Mouse (Mus musculus) limb, embryonic 13.5 days (tissue): ENCODE results near the gene Eef1e1. TPM values are rescaled to one million over a fixed set of nuclear protein-coding genes. Genes with fewer than 3 reads are reported as not detected.
"Not testable (repeated sequence)": the region's sequence is repeated elsewhere in the genome, so short reads cannot be mapped to it uniquely, and the experiment has no call there.

ENCODE experiments used
- ATAC-seq: fragments of 200-750 bp; cut with Nextera tagmentation; 2 replicates; pipeline ENCODE4 v1.8.0; 2017; ENCODE audit warnings: low read depth, moderate number of reproducible peaks, moderate TSS enrichment; ENCODE audit not compliant: low FRiP score
- H3K27ac ChIP-seq: fragments of 300-500 bp; sonication (generic); 2 replicates; pipeline ENCODE4 v1.5.1; 2015; ENCODE audit warnings: inconsistent platforms, mild to moderate bottlenecking, moderate library complexity
- H3K27me3 ChIP-seq: fragments of 300-500 bp; sonication (generic); 2 replicates; pipeline ENCODE4 v1.6.1; 2015; ENCODE audit warnings: mild to moderate bottlenecking, inconsistent platforms
- H3K36me3 ChIP-seq: fragments of 300-500 bp; sonication (generic); 2 replicates; pipeline ENCODE4 v1.6.1; 2015; ENCODE audit warnings: inconsistent platforms, mild to moderate bottlenecking, moderate library complexity
- H3K4me1 ChIP-seq: fragments of 300-500 bp; sonication (generic); 2 replicates; pipeline ENCODE4 v1.6.1; 2015; ENCODE audit warnings: inconsistent platforms
- H3K4me2 ChIP-seq: fragments of 300-500 bp; sonication (generic); replicated peaks from 2 replicates; pipeline ENCODE4 v1.6.1; 2015; ENCODE audit warnings: inconsistent platforms, mild to moderate bottlenecking, moderate library complexity
- H3K4me3 ChIP-seq: fragments of 300-500 bp; sonication (generic); 2 replicates; pipeline ENCODE4 v1.5.1; 2015; ENCODE audit warnings: moderate library complexity, mild to moderate bottlenecking, inconsistent platforms
- H3K9ac ChIP-seq: fragments of 300-500 bp; sonication (generic); 2 replicates; pipeline ENCODE4 v1.6.1; 2015; ENCODE audit warnings: mild to moderate bottlenecking, inconsistent platforms
- H3K9me3 ChIP-seq: fragments of 300-500 bp; sonication (generic); 2 replicates; pipeline ENCODE4 v1.6.1; 2016; ENCODE audit warnings: inconsistent platforms
- WGBS: fragments of 180-500 bp; shearing (Covaris S2); methylation state at CpG from one replicate; pipeline ENCODE4 v1.1.7; 2015; 5-methylcytosine and 5-hydroxymethylcytosine counted together
- polyA plus RNA-seq: library from polyadenylated mRNA; unstranded; fragments of >200 nt; fragmentation: Nextera tagmentation; extraction: Ambion mirVana; gene quantifications from 2 replicates; pipeline ENCODE4 v1.2.1, GENCODE M21; 2015

The Eef1e1 gene
- polyA plus RNA-seq = 42.4 and 42.8 TPM in 2 replicates

- peak within 1 kb of the TSS; percentile 72 for H3K4me2 ChIP-seq
- ATAC-seq = peak; percentile 99
- H3K9ac ChIP-seq = peak within 1 kb of the TSS; percentile 87
- H3K27me3 ChIP-seq = no peaks in the 10 kb centered on the region
- peaks cover 9% of the 10 kb centered on the region for H3K4me1 ChIP-seq
- under 1% methylated on average over 59 of the region's 59 CpGs for WGBS
- H3K4me3 ChIP-seq = peak within 1 kb of the TSS; percentile 87
- H3K27ac ChIP-seq = peak within 1 kb of the TSS; percentile 80
- H3K36me3 ChIP-seq = peaks cover 27% of the 10 kb centered on the region
- no peaks in the 10 kb centered on the region for H3K9me3 ChIP-seq
Observed at GRCm38 (mm10) chr13:38658528-38659280, at the start of gene Eef1e1. TSS of gene Eef1e1 (minus strand) at chr13:38659058.

- no peak for ATAC-seq
- Histone ChIP-seq H3K27ac (no peak overlapping the region), H3K4me3 (no peak overlapping the region), H3K9ac (no peak overlapping the region), H3K27me3 (0 out of 2 replicates have a peak, but pooled peaks cover 9% of the 10 kb centered on the region), H3K4me2 (no peak overlapping the region), H3K4me1 (no peaks in the 10 kb centered on the region), H3K9me3 (no peaks in the 10 kb centered on the region), H3K36me3 (no peaks in the 10 kb centered on the region)
- WGBS = 79% methylated on average over 6 of the region's 6 CpGs
Observed at GRCm38 (mm10) chr13:38690845-38691244, 32.0 kb upstream of the Eef1e1 start.

- WGBS = 56% methylated on average over 3 of the region's 3 CpGs
- no peak overlapping the region for H3K4me3 ChIP-seq
- 0 out of 2 replicates have a peak, but pooled peaks cover 9% of the 10 kb centered on the region for H3K27me3 ChIP-seq
- H3K9me3 ChIP-seq = no peaks in the 10 kb centered on the region
- H3K4me1 ChIP-seq = no peaks in the 10 kb centered on the region
- H3K27ac ChIP-seq = no peak overlapping the region
- H3K4me2 ChIP-seq = no peak overlapping the region
- no peaks in the 10 kb centered on the region for H3K36me3 ChIP-seq
- ATAC-seq = no peak
- H3K9ac ChIP-seq = no peak overlapping the region
Observed at GRCm38 (mm10) chr13:38690028-38690427, 31.2 kb upstream of the Eef1e1 start.

GRCm38 (mm10) chr13:38688761-38689160, 29.9 kb upstream of the Eef1e1 start:
- Histone ChIP-seq H3K9ac (no peak overlapping the region), H3K27ac (no peak overlapping the region), H3K4me3 (no peak overlapping the region), H3K27me3 (0 out of 2 replicates have a peak, but pooled peaks cover 9% of the 10 kb centered on the region), H3K4me2 (no peak overlapping the region), H3K36me3 (no peaks in the 10 kb centered on the region), H3K9me3 (no peaks in the 10 kb centered on the region), H3K4me1 (no peaks in the 10 kb centered on the region)
- no peak for ATAC-seq
- 87% methylated on average over 11 of the region's 11 CpGs for WGBS

- WGBS = 76% methylated on average over 9 of the region's 9 CpGs
- no peak overlapping the region for H3K4me3 ChIP-seq
- H3K27me3 ChIP-seq = no peaks in the 10 kb centered on the region
- H3K27ac ChIP-seq = no peak overlapping the region
- H3K36me3 ChIP-seq = no peaks in the 10 kb centered on the region
- H3K4me1 ChIP-seq = no peaks in the 10 kb centered on the region
- no peak for ATAC-seq
- no peaks in the 10 kb centered on the region for H3K9me3 ChIP-seq
- H3K9ac ChIP-seq = no peak overlapping the region
- H3K4me2 ChIP-seq = no peak overlapping the region
Observed at GRCm38 (mm10) chr13:38672336-38672735, 13.5 kb upstream of the Eef1e1 start.

GRCm38 (mm10) chr13:38671451-38671850, 12.6 kb upstream of the Eef1e1 start:
- H3K27me3 ChIP-seq, H3K27ac ChIP-seq, ATAC-seq, H3K36me3 ChIP-seq, H3K9me3 ChIP-seq, H3K4me1 ChIP-seq, H3K9ac ChIP-seq, H3K4me3 ChIP-seq, H3K4me2 ChIP-seq: not testable (repeated sequence)
- WGBS = 74% methylated on average over 6 of the region's 6 CpGs

- no peak overlapping the region for H3K4me2 ChIP-seq
- H3K27ac ChIP-seq = no peak overlapping the region
- H3K9me3 ChIP-seq = no peaks in the 10 kb centered on the region
- H3K4me3 ChIP-seq = no peak overlapping the region
- no peak overlapping the region for H3K9ac ChIP-seq
- H3K36me3 ChIP-seq = no peaks in the 10 kb centered on the region
- no peaks in the 10 kb centered on the region for H3K27me3 ChIP-seq
- ATAC-seq = no peak
- no peaks in the 10 kb centered on the region for H3K4me1 ChIP-seq
Observed at GRCm38 (mm10) chr13:38670051-38670450, 11.2 kb upstream of the Eef1e1 start.

GRCm38 (mm10) chr13:38668514-38668913, 9.7 kb upstream of the Eef1e1 start:
- Histone ChIP-seq H3K27me3 (no peaks in the 10 kb centered on the region), H3K4me2 (no peak overlapping the region), H3K27ac (no peak overlapping the region), H3K9me3 (no peaks in the 10 kb centered on the region), H3K36me3 (no peaks in the 10 kb centered on the region), H3K9ac (no peak overlapping the region), H3K4me1 (no peaks in the 10 kb centered on the region), H3K4me3 (no peak overlapping the region)
- ATAC-seq = no peak
- WGBS = 38% methylated on average over 2 of the region's 2 CpGs

GRCm38 (mm10) chr13:38664753-38665152, 5.9 kb upstream of the Eef1e1 start:
- no peaks in the 10 kb centered on the region for H3K4me1 ChIP-seq
- H3K27me3 ChIP-seq = no peaks in the 10 kb centered on the region
- ATAC-seq = no peak
- no peak overlapping the region for H3K27ac ChIP-seq
- H3K4me3 ChIP-seq = no peak overlapping the region
- 53% methylated on average over 1 of the region's 1 CpGs for WGBS
- no peak overlapping the region for H3K4me2 ChIP-seq
- no peak overlapping the region for H3K9ac ChIP-seq
- H3K36me3 ChIP-seq = no peaks in the 10 kb centered on the region
- no peaks in the 10 kb centered on the region for H3K9me3 ChIP-seq

- Histone ChIP-seq H3K4me2 (no peak overlapping the region), H3K27ac (no peak overlapping the region), H3K4me3 (no peak overlapping the region), H3K27me3 (no peaks in the 10 kb centered on the region), H3K9me3 (no peaks in the 10 kb centered on the region), H3K4me1 (peaks cover 9% of the 10 kb centered on the region), H3K36me3 (peaks cover 18% of the 10 kb centered on the region), H3K9ac (no peak overlapping the region)
- no peak for ATAC-seq
- WGBS = 86% methylated on average over 12 of the region's 12 CpGs
Observed at GRCm38 (mm10) chr13:38659524-38660136, 772 bp upstream of the Eef1e1 start.

GRCm38 (mm10) chr13:38657865-38658264, 993 bp downstream of the Eef1e1 start:
- Histone ChIP-seq H3K27ac (no peak overlapping the region), H3K4me2 (peak overlapping the region; percentile 72), H3K9me3 (no peaks in the 10 kb centered on the region), H3K9ac (peak overlapping the region; percentile 87), H3K27me3 (no peaks in the 10 kb centered on the region), H3K4me3 (peak overlapping the region; percentile 87), H3K4me1 (peaks cover 9% of the 10 kb centered on the region), H3K36me3 (peaks cover 36% of the 10 kb centered on the region)
- 23% methylated on average over 4 of the region's 4 CpGs for WGBS
- no peak for ATAC-seq

GRCm38 (mm10) chr13:38650292-38650691, 8.6 kb downstream of the Eef1e1 start:
- peaks cover 90% of the 10 kb centered on the region for H3K36me3 ChIP-seq
- H3K27me3 ChIP-seq = no peaks in the 10 kb centered on the region
- H3K4me2 ChIP-seq = no peak overlapping the region
- WGBS = 96% methylated on average over 4 of the region's 4 CpGs
- no peak overlapping the region for H3K27ac ChIP-seq
- no peaks in the 10 kb centered on the region for H3K9me3 ChIP-seq
- no peak overlapping the region for H3K9ac ChIP-seq
- no peak overlapping the region for H3K4me3 ChIP-seq
- H3K4me1 ChIP-seq = no peaks in the 10 kb centered on the region
- ATAC-seq = no peak
